Mouse (Mus musculus) E14TG2a.4 (cell line): ENCODE results near the gene Them7.

Source experiments
- CTCF ChIP-seq: conservative IDR thresholded peaks from 2 replicates; pipeline ENCODE4 v1.5.1; 2014; ENCODE audit warnings: low read length
- NANOG ChIP-seq: IDR thresholded peaks from 2 replicates; pipeline ENCODE4 v1.6.1; 2014; ENCODE audit warnings: borderline replicate concordance, low read length, mixed read lengths

DNA sequence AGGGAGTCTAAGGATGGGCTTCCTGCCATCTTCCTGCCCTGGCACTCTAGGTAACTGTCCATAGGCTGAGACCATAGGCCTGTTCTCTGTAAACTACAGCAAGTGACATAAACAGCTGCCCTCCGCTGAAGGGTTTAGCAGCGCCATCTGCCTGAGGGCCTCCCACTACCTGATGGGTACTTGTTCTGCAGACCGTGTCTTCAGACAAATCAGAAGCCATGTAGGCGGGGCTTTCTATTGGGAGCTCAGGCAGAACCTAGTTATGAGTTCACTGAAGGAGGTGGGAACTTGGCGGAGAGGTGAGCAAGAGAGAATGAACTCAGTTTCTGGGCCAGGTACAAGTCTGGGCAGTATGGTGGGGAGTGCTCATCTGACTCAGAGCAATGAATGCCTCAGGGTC, 148.6 kb downstream of the Them7 start:
- no peak for TF ChIP-seq CTCF
- no peak for TF ChIP-seq NANOG
